Mouse (Mus musculus) kidney, postnatal 25 days (tissue): ENCODE data around the gene Ddit4l.
"Not testable (repeated sequence)": the region's sequence is repeated elsewhere in the genome, so short reads cannot be mapped to it uniquely, and the experiment has no call there.

ENCODE experiments used
- DNase-seq, 2 experiments: peaks; one replicate each; pipeline ENCODE4 v3.0.0; 2021; ENCODE audit warnings: mixed read lengths in 2 of 2

The Ddit4l gene

GRCm38 (mm10) chr3:137621312-137621711 lies at the start of gene Ddit4l:
Gene Ddit4l, plus strand, starts transcription at chr3:137621612.
- DNase-seq = not testable (repeated sequence)

- no peak for DNase-seq
These were observed 45.3 kb upstream of the Ddit4l start for GRCm38 (mm10) chr3:137576146-137576545.

DNA sequence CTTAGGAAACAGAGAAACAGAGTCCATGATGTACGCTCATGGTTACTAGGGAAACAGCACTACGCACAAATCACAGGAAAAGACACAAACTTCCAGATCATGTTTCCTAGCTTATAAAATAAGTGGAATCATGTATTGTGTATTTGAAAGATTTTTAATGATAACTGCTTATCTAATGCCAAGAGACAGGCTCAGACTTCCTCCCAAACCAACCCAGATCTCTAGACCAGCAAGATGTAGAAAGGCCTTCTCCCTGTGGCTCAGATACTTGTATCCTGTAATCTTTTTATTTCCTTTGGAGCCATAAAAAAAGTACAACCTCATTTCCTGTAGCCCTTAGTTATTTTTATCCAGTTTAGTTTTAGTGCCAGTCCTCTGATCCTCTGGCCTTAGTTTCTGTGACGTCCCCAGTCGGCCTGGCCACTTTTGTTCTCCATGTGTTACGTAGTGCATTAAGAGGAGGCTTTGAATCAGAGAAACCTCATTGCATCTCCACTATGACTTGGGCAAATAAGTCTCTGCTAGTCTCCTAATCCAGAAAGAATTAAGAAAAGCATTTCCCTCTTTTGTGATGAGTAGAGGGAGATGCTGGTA lies 34.9 kb upstream of the Ddit4l start:
- DNase-seq = peak; percentile 25 to 41

DNA sequence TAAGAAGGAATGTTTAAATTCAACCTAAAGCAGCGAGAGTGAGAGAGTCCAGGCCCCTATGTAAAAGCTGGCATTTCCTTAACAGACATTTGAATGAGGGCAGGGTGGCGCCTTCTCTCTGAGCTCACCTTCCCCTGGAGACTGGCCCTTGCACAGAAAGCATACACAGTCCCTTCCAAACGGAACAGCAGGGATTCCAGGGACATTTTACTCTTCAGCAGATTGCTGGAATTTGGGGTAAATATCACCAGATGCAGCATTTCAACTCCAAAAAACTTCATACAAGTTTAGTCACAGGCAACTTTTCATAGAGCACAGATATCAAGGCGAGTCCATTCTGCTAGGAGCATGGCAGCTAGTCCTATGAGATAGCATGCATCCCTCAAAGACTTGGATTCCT lies 31.6 kb upstream of the Ddit4l start:
- no peak for DNase-seq

DNA sequence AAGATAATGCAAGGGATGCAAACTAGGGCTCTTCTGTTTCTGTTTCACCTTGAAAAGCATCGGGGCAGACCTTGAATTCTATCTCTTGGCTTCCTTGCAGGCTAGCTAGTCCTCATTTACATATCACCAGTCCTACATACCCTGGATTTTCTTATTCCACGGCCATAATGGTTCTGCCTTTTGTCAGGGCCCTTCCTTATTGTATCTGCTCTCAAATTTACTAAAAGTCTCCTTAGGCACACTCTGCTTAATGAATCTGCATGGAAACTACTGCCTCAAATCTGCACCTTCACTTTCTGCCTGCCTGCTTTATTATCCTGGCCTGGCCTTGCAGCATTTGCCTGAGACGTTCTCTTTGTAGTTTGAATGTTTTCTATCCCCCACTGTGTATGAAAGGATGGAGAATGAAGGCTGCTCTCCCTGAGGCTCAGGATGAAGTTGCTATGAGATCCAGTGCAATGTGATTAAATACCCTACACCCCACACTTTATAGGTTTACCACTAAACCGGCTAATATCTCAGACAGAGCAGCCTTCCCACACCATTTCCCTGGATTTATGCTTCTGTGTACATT lies 27.0 kb upstream of the Ddit4l start:
- no peak for DNase-seq

- no peak for DNase-seq
These were observed 12.4 kb upstream of the Ddit4l start for GRCm38 (mm10) chr3:137608918-137609435.

GRCm38 (mm10) chr3:137610457-137611109 lies 10.8 kb upstream of the Ddit4l start:
- no peak for DNase-seq

GRCm38 (mm10) chr3:137611110-137611857 lies 10.1 kb upstream of the Ddit4l start:
- peak; percentile 36 to 53 for DNase-seq

GRCm38 (mm10) chr3:137611981-137612380 lies 9.4 kb upstream of the Ddit4l start:
- peak in 1 of 2 experiments; percentile 52 for DNase-seq

DNA sequence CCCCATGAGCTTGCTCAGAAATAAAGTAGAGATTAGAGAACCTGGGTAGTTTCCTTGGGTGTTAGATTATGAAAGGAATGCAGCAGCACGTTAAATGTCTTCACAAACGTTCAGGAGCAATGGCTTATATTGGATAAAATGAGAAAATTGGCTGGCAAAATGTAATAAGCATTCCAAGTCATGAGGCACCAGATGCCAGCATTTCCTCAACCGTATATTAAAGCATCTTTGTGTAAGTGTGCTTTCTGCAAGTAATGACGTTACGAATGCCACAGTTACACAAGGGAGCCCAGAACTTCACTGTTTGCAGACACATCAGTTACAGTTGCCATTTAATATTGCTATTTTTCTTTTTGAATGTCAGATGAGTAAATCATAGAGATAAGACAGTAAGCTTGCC lies 872 bp upstream of the Ddit4l start:
- no peak for DNase-seq

DNA sequence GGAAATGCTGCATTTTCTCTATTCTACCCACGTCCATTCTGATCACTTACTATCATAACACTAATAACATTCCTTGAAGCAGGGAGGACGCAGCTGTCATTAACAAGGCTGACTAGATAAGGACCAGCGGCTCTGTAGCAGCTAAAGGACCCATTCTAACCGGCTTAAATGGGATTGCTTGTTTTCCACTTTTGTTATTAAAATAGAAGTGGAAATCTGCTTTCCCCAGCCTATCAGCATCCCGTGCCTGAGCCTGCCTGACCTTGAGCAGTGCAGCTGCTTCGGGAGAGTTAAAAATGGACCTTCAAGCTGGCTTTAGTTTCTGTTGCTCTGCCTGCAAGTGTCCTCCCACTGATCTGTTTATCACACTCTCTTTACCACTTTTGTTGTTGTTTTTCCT lies 679 bp downstream of the Ddit4l start:
- DNase-seq = no peak

- DNase-seq = no peak
These were observed 1.6 kb downstream of the Ddit4l start for GRCm38 (mm10) chr3:137622895-137623580.

GRCm38 (mm10) chr3:137623581-137624362 lies 2.4 kb downstream of the Ddit4l start:
- DNase-seq = peak; percentile 78 to 89

DNA sequence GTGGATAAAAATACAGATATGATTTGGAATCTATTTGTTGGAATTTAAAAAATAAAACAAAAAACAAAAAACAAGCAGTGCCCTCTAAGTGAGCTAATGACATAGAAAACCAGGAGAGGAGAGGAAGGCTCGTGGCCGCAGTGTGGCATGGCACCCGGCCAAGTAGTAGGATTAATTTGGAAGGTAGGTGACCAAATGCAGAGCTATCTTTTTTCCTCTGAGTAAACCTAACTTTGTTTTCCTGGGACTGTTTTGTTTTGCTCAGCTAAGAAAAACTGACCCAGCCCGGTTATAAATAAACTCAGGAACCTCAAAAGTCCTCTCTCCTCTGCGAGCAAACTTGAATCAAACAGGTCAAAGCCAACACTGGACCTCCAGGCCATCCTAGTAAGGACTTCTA lies 3.6 kb downstream of the Ddit4l start:
- peak; percentile 45 to 68 for DNase-seq

- DNase-seq = no peak
These were observed 12.3 kb downstream of the Ddit4l start for GRCm38 (mm10) chr3:137633726-137634125.

DNA sequence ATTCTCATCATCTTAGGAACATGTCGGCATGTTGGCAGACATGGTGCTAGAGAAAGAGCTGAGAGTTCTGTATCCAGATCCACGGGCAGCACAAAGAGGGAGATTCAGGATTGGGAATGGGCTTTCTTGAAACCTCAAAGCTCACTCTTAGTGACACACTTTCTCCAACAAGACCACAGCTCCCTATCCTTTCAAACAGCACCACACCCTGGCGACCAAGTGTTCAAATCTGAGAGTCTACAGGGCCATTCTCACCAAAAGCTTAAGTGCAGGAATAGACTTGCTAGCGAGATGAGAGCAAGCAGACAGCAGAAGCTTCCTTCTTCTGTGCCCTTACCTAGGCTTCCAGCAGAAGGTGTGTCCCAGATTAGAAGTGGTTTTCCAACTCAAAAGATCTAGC lies 15.2 kb downstream of the Ddit4l start:
- no peak for DNase-seq

- DNase-seq = no peak
These were observed 19.8 kb downstream of the Ddit4l start for GRCm38 (mm10) chr3:137641238-137641637.

GRCm38 (mm10) chr3:137642137-137642536 lies 20.7 kb downstream of the Ddit4l start:
- no peak for DNase-seq

DNA sequence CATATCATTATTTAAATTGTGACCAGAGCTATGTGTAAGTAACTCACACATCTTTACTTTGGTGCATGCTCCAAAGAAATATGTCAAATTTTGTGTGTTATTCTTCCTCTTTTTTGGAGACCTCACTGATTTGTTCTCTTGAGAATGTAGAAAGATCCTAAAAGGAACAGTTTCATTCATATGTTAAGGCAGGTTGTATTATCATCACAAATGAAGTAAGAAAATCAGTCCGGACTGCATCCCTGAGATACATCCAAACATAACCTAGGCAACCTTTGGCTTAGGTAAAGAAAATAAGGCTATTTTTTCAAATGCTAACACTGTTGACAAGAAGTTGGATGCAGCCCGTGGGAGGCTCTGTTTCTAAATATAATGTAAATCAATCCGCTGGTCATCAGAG lies 21.2 kb downstream of the Ddit4l start:
- DNase-seq = no peak

- no peak for DNase-seq
These were observed 22.7 kb downstream of the Ddit4l start for GRCm38 (mm10) chr3:137644081-137644480.

DNA sequence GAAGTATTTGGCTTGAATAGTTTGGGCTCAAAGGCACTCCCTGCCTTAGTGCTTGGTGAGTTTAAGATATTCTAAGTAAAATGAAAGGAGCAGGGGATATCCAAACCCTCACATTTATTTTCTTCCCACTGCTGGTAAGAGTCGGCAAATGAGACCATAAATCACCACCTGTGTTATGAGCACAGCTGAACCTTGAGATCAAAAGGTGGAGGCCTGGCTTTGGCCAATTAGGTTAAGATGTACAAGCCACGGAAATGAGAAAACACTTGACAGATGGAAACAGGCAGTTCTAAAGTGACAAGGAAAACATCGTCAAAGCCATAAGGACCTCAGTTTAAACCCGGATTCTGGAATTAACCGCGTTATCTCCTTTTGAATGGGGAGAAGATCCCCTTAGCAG lies 23.5 kb downstream of the Ddit4l start:
- no peak for DNase-seq
